Mouse (Mus musculus) neutrophil, adult 5-6 weeks (primary cell): ENCODE data around the gene Oas1g. TPM values are rescaled to one million over a fixed set of nuclear protein-coding genes. Genes with fewer than 3 reads are reported as not detected.
"Not testable (repeated sequence)": the region's sequence is repeated elsewhere in the genome, so short reads cannot be mapped to it uniquely, and the experiment has no call there.

Experiments
- ATAC-seq: fragments of 151-379, 151-347 bp; 2 replicates; pipeline ENCODE4 v1.8.0; 2017; ENCODE audit warnings: mild to moderate bottlenecking, moderate TSS enrichment; ENCODE audit not compliant: insufficient number of reproducible peaks, poor library complexity, low FRiP score, severe bottlenecking; ENCODE audit errors: extremely low read depth
- total RNA-seq: library from RNA; stranded (forward); fragments of 200-1000 nt; gene quantifications from 2 replicates; pipeline ENCODE4 v1.2.3, GENCODE M21; 2017

Gene Oas1g
- 5.8 and 6.5 TPM in 2 replicates for total RNA-seq

DNA sequence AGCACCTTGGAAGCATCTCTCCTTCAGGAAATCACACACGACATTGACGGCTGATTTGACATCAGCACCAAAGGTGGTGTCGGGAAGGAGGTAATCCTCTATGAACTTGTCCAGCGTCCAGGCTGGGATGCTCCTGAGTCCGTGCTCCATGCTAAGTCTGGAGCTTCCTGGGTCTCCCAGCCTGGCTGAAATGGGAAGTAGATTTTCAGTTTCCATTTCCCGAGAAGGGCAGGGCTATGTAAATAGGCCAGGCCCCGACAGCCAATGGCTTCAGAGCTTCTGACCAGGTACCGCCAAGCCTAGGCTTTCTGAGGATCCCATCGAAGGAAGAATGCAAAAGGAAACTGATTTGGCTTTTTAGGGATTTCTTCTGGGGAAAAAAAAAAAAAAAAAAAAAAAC is at the start of gene Oas1g:
Gene Oas1g, minus strand, starts transcription at position 201 of the 400 bp plus-strand sequence.
- not testable (repeated sequence) for ATAC-seq

- no peak for ATAC-seq
These were observed 46.6 kb upstream of the Oas1g start for GRCm38 (mm10) chr5:120933966-120934365.

DNA sequence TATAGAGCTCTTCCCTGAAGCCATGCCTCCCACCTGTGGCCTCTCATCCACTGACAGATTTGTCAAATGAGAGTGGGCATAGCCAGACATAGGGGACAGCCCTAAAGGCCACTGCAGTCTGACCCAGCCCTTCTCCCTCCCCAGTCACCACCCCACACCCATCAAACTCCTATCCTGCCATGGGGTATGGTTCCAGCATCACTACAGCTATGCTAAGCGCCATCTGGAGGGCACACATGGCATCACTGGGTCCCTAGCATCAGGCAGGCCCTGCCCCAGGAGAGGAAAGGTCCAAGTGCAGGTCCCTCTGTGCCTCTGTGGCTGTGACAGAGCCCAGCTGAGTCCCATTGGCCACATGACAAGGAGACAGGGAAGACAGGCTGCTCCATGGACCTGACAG is 39.6 kb upstream of the Oas1g start:
- ATAC-seq: no peak

DNA sequence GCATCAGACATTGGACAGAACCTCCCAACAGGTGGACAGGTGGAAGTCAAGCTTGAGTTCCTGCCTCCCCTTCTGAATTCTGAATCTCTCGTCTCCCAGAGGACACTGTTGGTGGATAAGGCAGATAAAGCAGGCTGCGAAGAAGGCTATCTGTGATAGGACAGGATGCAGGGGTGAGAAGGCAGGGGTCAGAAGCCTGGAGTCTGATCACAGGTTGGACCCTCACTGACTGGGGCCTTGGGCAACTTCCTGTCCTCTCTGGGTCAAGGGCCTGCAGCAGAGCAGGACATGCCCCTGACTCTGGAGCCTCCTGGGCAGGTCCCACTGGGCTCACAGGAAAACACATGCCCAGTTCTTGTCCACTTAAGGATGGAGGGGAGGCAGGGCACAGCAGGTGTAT is 38.9 kb upstream of the Oas1g start:
- ATAC-seq: not testable (repeated sequence)

- ATAC-seq: not testable (repeated sequence)
These were observed 37.1 kb upstream of the Oas1g start for GRCm38 (mm10) chr5:120924520-120924919.

DNA sequence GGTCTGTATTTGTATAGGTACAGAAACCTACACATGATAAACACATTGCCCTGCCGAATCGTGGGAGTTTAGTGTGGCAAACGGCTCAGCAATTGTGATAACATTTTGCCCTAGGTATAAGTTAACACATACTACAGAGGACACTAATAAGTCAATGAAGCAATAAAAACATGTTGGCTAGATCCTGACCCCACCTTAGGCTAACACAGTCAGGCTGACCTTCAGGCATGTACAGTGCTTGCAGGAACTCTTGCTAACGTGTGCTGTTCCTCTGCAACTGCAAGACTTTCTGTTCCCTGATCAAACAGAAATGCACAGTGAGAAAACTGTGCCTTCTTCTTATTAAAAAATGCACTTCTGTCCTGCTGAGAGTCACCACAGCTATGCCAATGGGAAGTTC is 36.6 kb upstream of the Oas1g start:
- no peak for ATAC-seq

DNA sequence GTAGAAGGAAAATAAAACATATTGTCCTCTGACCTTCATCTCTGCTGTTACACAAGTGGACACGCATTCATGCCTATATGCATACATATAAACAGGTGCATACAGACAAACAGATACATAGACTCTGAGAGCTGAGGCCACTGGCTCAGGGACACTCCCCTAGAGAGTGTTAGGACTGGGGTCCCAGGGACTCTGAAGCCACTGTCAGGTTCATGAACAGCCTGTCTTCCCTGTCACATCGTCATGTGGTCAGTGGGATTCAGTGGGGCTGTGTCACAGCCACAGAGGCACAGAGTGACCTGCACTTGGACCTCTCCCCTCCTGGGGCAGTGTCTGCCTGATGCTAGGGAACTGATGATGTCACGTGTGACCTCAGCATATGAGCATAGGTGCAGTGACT is 32.9 kb upstream of the Oas1g start:
- ATAC-seq: no peak

GRCm38 (mm10) chr5:120919156-120919935 is 31.9 kb upstream of the Oas1g start:
- ATAC-seq: not testable (repeated sequence)

DNA sequence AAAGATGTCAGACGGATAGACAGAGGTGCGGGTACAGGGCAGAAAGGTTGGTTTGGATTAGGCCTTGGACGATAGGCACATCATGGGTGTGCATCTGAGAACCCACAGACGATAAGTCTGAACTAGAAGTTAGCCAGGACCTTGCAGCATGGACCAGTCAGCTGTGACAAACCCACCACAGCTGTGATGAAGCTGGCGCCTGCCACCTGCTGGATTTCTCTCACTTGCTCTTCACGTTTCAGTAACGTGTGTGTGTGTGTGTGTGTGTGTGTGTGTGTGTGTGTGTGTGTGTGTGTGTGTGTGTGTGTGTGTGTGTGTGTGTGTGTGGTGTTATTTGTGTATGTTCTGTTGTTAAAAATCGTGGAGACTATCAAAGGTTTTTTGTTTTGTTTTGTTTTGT is 26.8 kb upstream of the Oas1g start, which contains the start of gene Oas1d:
Gene Oas1d, plus strand, starts transcription at position 333 of the 400 bp plus-strand sequence.
- ATAC-seq: not testable (repeated sequence)

- ATAC-seq: no peak
These were observed 20.9 kb upstream of the Oas1g start for GRCm38 (mm10) chr5:120908196-120908920.

DNA sequence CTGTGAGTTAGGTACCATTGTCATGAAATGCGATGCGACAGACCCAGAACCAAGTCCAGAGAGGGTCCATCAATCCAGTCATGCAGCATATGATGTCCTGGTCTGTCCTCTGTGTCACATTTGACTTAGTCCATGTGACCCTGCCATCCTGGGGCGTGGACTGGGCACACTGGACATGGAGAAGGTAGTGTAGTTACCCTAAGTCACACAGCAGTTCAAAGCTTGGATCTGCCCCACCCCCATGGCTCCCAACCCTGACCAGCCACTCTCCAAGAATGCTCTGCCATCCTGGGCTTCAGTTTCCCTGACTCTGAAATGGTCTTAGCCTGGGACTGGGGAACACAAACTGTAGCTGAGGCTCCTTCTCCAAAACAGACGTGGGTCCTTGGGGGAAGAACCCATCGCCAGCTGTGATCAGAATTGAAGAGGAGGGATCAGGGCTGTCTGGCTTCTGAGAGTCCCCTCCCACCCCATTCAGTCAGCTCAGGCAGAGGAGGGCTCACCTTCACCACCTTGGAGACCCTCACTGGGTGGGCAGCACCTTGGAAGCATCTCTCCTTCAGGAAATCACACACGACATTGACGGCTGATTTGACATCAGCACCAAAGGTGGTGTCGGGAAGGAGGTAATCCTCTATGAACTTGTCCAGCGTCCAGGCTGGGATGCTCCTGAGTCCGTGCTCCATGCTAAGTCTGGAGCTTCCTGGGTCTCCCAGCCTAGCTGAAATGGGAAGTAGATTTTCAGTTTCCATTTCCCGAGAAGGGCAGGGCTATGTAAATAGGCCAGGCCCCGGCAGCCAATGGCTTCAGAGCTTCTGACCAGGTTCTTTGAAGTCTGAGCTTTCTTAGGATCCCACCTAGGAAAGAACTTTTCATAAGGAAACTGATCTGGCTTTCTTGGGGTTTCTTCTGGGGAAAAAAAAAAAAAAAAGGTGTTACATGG is 19.6 kb upstream of the Oas1g start, which contains the start of gene Oas1a:
Gene Oas1a, minus strand, starts transcription at position 731 of the 943 bp plus-strand sequence.
- 0 out of 2 replicates have a peak, but pooled peaks have one; percentile 19 for ATAC-seq

DNA sequence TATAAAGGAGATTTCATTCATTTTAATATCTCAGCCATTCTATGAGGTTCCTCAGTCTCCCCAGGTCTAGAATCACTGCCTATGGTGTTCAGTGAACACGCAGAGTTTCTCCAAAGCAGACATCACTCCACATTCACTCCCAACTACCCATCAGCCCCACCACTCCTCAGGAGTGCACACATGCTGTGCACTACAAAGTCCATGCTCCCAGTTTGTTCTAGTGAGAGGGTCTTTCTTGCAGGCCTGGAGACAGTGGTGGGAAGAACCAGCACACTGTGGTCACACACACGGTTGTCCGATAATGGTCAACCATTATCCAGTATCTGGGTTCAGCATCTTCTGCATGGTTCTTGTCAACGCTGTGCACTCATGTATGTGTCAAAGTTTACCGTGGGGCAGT is 14.6 kb upstream of the Oas1g start:
- ATAC-seq: no peak

GRCm38 (mm10) chr5:120900666-120901065 is 13.3 kb upstream of the Oas1g start:
- ATAC-seq: no peak

DNA sequence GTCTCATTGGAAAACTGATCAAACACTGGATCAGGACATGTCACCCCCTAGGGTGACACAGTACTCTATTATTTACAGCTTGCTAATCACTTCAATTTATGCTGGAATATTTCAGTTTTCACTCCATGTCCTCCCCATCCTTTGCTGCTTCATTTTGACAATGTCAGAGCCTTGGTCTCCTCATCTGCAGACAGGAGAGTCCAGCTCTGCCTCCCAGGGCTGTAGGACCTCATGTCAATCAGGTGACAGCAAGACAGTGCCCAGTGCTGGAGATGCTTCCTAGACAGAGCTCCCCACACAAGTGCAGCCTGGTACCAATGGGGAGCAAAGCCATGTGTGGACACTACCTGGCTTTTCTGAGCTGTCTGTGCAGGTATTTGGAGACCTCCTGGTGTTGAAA is 11.3 kb upstream of the Oas1g start:
- no peak for ATAC-seq

DNA sequence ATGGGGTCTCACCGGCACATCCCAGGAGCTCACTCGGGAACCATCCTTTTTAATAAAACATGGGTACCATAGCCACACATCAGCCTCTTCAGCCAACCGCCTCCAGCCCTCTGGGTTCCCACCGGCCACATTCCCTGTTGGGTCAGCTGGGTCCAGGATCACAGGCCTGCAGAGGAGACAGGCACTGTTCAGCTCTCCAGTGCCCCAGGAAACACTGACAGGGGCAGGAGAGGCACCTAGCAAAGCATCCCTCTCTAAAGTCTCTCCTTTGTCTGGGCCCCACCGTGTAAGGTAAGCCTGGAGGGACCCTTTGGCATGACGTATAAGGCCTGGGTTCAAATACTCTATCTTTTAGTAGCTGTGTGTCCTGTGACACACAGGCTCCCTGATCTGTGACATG is 10.9 kb upstream of the Oas1g start:
- no peak for ATAC-seq

DNA sequence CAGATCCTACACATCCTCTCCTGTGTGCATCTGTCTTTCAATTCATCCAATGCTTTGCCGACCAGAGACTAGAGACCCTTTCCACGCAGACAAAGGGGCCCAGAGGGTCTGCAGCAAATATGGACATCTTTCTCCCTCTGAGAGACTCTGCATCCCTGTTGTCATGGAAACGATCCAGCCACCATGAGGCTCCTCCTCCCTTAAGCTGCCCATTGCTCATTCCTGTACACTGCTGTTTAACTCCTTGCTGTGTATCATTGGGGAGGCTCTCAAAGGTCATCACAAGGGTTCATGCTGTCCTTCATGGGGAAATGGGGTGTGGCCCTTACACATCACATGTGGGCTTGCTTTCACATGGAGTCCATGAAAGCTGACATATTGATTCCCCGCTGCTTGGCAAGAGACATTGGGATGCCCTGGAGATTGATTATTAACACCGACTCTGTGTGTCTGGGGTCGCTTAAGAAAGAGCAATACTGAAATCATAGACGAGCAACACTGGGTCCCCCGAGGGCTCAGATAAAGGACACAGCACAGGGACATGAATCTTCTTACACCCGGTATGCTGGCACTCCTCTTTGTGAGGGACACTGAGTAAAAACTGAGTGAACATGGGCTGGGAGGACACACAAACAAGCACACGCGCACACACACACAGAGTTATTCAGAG is 8.0 kb upstream of the Oas1g start:
- ATAC-seq: no peak

- ATAC-seq: not testable (repeated sequence)
These were observed 7.3 kb upstream of the Oas1g start for GRCm38 (mm10) chr5:120894692-120895091.

GRCm38 (mm10) chr5:120893866-120894265 is 6.5 kb upstream of the Oas1g start:
- ATAC-seq: not testable (repeated sequence)
